Mouse (Mus musculus) forebrain, postnatal 0 days (tissue): Measurements from ENCODE around the gene Rnf207. TPM values are rescaled to one million over a fixed set of nuclear protein-coding genes. Genes with fewer than 3 reads are reported as not detected.

Source experiments
- ATAC-seq: fragments of 200-750 bp; cut with Nextera tagmentation; 2 replicates; pipeline ENCODE4 v1.8.0; 2017; ENCODE audit warnings: mild to moderate bottlenecking, moderate library complexity
- DNase-seq: peaks from one replicate; pipeline ENCODE4 v3.0.0-alpha.2; 2015
- H3K27ac ChIP-seq: fragments of 300-500 bp; sonication (generic); 2 replicates; pipeline ENCODE4 v1.5.1; 2014; ENCODE audit warnings: low read depth, mild to moderate bottlenecking, antibody characterized with exemption, low read length, moderate library complexity, mixed read lengths
- H3K27me3 ChIP-seq: fragments of 300-500 bp; sonication (generic); 2 replicates; pipeline ENCODE4 v1.6.1; 2014; ENCODE audit warnings: mild to moderate bottlenecking, low read length, mixed read lengths; ENCODE audit not compliant: insufficient read depth
- H3K36me3 ChIP-seq: fragments of 300-500 bp; sonication (generic); 2 replicates; pipeline ENCODE4 v1.6.1; 2014; ENCODE audit warnings: mild to moderate bottlenecking, moderate library complexity; ENCODE audit not compliant: insufficient read depth
- H3K4me1 ChIP-seq: fragments of 300-500 bp; sonication (generic); 2 replicates; pipeline ENCODE4 v1.6.1; 2014; ENCODE audit warnings: antibody characterized with exemption; ENCODE audit not compliant: insufficient read depth
- H3K4me2 ChIP-seq: fragments of 300-500 bp; sonication (generic); 2 replicates; pipeline ENCODE4 v1.6.1; 2014; ENCODE audit warnings: low read depth, mild to moderate bottlenecking, moderate library complexity
- H3K4me3 ChIP-seq: fragments of 300-500 bp; sonication (generic); 2 replicates; pipeline ENCODE4 v1.5.1; 2014; ENCODE audit warnings: low read depth, low read length, mixed read lengths
- H3K9ac ChIP-seq: fragments of 300-500 bp; sonication (generic); 2 replicates; pipeline ENCODE4 v1.6.1; 2014; ENCODE audit warnings: mild to moderate bottlenecking
- H3K9me3 ChIP-seq: fragments of 300-500 bp; sonication (generic); 2 replicates; pipeline ENCODE4 v1.6.1; 2016; ENCODE audit warnings: low read length
- CTCF ChIP-seq: sonication (generic); IDR thresholded peaks from 2 replicates; pipeline ENCODE4 v1.5.1; 2016; ENCODE audit warnings: antibody characterized with exemption, control low read depth, low read depth
- WGBS: fragments of 180-500 bp; shearing (Covaris S2); extraction: QIAGEN DNeasy Blood & Tissue Kit; methylation state at CpG from one replicate; pipeline ENCODE4 v1.1.7; 2014; 5-methylcytosine and 5-hydroxymethylcytosine counted together
- polyA plus RNA-seq: library from polyadenylated mRNA; unstranded; fragments of >200 nt; fragmentation: Nextera tagmentation; extraction: Ambion mirVana; gene quantifications from 2 replicates; pipeline ENCODE4 v1.2.1, GENCODE M21; 2015
- total RNA-seq: library from RNA; depleted of rRNA; stranded (reverse); fragments of >200 nt; gene quantifications from 2 replicates; pipeline ENCODE4 v1.2.3, GENCODE M21; 2014

Rnf207 gene
- total and polyA plus RNA-seq, 2 experiments from 2014 or later: 2.6 to 4.2 TPM

DNA sequence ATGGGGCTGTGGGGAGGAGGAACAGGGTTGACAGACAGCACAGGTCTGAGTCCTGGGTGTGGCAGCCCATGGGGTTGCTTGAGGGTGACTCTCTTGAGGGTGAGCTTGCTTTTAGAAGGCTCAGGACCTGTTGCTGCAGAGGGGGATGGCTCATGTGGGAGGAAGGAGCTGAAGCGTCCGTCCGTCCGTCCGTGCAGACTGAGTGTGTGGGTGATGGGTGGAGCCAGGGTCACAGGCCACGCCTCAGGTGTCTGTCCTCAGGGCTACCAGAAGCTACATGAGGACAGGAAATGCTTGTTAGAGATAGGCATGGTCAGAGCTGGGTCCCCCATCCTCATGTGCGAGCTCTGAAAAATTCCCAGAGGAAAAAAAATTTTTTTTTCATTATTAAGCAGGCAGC is 25.9 kb upstream of the Rnf207 start:
- ATAC-seq: no peak
- H3K4me3 ChIP-seq: no peak overlapping the region
- 70% methylated on average over 7 of the region's 7 CpGs for WGBS
- no peak for TF ChIP-seq CTCF
- no peak for DNase-seq
- no peaks in the 10 kb centered on the region; the same call in 1 of the 2 replicates for H3K36me3 ChIP-seq
- no peak overlapping the region for H3K4me2 ChIP-seq
- H3K27ac ChIP-seq: no peak overlapping the region
- H3K4me1 ChIP-seq: peaks cover 24% of the 10 kb centered on the region
- no peak overlapping the region for H3K9ac ChIP-seq
- no peaks in the 10 kb centered on the region; the same call in 1 of the 2 replicates for H3K27me3 ChIP-seq
- no peaks in the 10 kb centered on the region for H3K9me3 ChIP-seq

DNA sequence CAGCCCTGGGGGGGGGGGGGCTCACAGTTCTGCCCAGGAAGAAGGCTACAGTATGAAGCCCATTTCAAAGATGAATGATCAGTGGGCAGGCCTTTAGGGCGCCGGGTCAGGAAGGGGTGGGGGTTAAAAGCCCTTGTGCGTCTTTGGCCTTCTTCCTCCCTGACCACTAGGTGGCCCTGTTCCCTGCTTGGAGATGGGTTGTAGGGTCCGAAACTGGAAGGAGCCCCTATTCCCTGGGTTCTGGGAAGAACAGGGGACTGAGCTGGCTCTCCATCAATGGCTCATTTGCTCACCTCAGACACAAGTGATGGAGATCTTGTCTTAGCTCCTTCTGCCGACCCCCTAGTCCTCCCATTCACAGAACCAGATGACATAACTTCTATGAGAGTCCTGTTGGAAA is 24.5 kb upstream of the Rnf207 start:
- no peak overlapping the region for H3K9ac ChIP-seq
- ATAC-seq (no peak), DNase-seq (peak; percentile 61)
- peaks cover 16% of the 10 kb centered on the region; the same call in 1 of the 2 replicates for H3K4me1 ChIP-seq
- WGBS: 11% methylated on average over 5 of the region's 5 CpGs
- no peak overlapping the region for H3K27ac ChIP-seq
- H3K4me3 ChIP-seq: no peak overlapping the region
- H3K27me3 ChIP-seq: no peaks in the 10 kb centered on the region; the same call in 1 of the 2 replicates
- H3K36me3 ChIP-seq: no peaks in the 10 kb centered on the region; the same call in 1 of the 2 replicates
- no peaks in the 10 kb centered on the region for H3K9me3 ChIP-seq
- peak; percentile 82 for TF ChIP-seq CTCF
- no peak overlapping the region for H3K4me2 ChIP-seq

DNA sequence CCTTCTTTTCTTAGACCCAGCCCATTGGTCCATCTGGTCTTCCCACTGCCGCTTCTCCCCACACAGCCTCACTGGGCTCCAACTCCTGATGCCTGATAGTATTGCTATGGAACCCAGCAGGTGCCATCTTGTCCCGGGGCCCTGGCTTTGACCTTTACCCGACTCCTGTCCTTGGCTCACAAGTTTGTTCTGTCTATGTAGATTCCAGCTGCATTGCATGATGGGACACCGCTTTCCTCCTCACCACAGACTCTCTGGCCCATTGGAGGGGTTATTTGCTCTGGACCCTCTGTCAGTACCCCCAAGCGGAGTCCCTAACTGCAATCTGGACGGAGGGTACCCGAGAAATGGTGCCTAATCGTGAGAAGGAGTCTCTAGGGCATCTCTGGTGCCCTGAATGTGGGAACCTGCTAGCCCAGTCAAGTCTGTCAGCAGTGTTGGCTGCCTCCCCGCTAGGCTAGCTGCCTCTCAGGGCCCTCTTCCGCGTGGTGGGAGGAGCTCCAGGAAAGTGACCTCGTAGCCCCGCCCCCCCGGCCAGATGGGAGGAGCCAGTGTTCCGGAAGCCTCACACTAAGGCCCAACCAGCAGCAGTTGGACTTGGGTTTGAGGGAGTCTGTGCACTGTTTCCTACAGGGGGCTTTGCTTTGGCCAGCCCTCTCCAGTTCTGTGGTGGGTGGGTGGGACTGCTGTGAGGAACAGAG is 21.9 kb upstream of the Rnf207 start:
- Histone ChIP-seq H3K27me3 (no peaks in the 10 kb centered on the region; the same call in 1 of the 2 replicates), H3K4me3 (no peak overlapping the region), H3K9ac (no peak overlapping the region), H3K36me3 (peaks cover 5% of the 10 kb centered on the region), H3K9me3 (no peaks in the 10 kb centered on the region), H3K4me1 (peaks cover 16% of the 10 kb centered on the region; the same call in 1 of the 2 replicates), H3K27ac (no peak overlapping the region), H3K4me2 (peak overlapping the region; percentile 70)
- ATAC-seq (no peak), DNase-seq (no peak)
- TF ChIP-seq CTCF: no peak
- WGBS: 37% methylated on average over 15 of the region's 15 CpGs

DNA sequence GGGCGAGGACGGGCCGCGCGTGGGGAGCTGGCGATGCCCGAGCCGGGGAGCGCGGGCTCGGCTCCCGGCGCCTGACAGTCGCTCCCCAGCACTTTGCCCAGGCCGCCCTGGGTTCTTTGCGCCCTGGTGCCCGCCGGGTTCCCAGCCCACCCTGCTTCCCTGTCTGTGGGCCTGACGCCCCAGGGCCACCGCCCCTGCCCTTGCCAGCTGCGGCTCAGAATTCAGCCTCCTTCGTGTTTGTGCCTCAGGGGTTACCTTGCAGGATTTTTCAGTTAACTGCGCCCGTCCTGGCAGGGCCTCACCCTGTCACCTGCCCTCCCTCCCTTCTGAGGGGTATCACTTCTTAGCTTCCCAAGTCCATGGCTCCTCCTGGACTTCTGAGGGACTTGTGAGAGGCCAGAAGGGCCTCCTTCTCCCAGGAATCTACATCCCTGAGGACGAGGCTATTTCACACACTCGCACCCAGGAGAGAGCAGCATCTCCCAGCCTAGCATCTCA is 20.5 kb upstream of the Rnf207 start:
- peak overlapping the region; percentile 70 for H3K4me2 ChIP-seq
- peaks cover 16% of the 10 kb centered on the region for H3K36me3 ChIP-seq
- peak overlapping the region; percentile 81 for H3K27ac ChIP-seq
- 1% methylated on average over 22 of the region's 26 CpGs for WGBS
- peak overlapping the region; percentile 80 for H3K4me3 ChIP-seq
- peak; percentile 55 for ATAC-seq
- TF ChIP-seq CTCF: no peak
- H3K4me1 ChIP-seq: peaks cover 16% of the 10 kb centered on the region; the same call in 1 of the 2 replicates
- H3K9me3 ChIP-seq: no peaks in the 10 kb centered on the region
- H3K27me3 ChIP-seq: no peaks in the 10 kb centered on the region; the same call in 1 of the 2 replicates
- peak; percentile 35 for DNase-seq
- H3K9ac ChIP-seq: peak overlapping the region; percentile 92

DNA sequence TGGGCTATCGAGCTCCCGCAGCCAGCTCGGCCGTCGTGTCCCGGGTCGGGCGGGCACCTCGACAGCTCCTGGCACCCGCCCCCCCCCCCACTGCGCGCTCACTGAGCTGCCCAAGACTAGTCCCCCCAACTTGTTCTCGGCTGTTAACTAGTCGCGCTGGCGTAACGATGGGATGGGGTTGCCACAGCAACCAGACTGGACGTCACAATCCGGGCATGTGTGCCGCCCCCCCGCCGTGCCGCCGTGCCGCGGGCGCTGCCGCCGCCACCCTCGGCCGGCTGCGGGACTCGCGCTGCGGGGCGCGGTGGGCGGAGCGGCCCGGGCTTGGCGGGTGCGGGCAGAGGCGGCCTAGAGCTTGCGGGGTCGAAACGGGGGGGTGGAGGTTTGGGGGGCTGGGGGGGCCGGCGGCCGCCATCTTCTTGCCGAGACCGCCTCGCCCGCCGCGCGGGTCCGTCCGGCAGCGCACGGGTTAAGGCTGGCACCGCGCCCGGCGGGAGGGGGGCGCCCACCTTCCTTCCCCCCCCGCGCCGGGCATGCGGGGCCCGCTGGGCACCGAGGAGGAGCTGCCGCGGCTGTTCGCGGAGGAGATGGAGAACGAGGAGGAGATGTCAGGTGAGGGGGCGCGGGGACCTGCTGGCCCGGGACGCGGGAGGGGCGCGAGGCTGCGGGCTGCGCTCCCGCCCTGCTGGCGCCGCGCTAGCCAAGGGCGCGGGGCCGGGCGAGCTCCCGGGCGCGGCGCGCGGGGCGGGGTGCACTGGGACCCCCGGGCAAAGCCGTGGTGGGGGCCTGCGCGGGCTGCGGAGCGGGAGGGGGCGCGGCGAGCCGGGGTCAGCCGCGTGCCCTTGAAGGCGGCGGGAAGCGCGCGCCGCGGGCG is 19.9 kb upstream of the Rnf207 start, which contains the start of gene Chd5:
Gene Chd5, plus strand, starts transcription at position 233 of the 874 bp plus-strand sequence.
- peak within 1 kb of the TSS; percentile 80 for H3K4me3 ChIP-seq
- peak within 1 kb of the TSS; percentile 70 for H3K4me2 ChIP-seq
- TF ChIP-seq CTCF: no peak
- H3K4me1 ChIP-seq: peaks cover 16% of the 10 kb centered on the region; the same call in 1 of the 2 replicates
- H3K27ac ChIP-seq: peak within 1 kb of the TSS; percentile 81
- H3K36me3 ChIP-seq: peaks cover 23% of the 10 kb centered on the region
- H3K27me3 ChIP-seq: no peaks in the 10 kb centered on the region; the same call in 1 of the 2 replicates
- H3K9me3 ChIP-seq: no peaks in the 10 kb centered on the region
- 3% methylated on average over 97 of the region's 120 CpGs for WGBS
- ATAC-seq (peak; percentile 76), DNase-seq (peak; percentile 83)
- H3K9ac ChIP-seq: peak within 1 kb of the TSS; percentile 92

DNA sequence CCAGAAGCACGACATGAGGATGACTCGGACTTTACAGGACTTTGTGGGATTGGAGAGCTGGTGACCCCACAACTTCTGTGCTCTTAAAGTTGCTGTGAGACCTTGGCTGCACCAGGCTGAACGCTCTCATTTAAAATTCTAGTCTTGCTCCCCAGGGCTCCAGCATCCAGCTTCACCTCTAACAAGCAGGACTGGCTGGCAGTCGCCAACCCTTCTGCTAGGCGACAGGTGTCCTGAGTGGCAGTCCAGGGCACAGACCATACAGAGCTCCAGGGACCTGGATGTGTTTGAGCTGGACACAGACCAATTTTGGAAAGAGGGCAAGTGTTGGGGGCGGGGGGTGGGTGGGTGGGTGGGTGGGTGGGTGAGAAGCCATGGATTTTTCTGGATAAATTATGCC is 19.0 kb upstream of the Rnf207 start:
- H3K27ac ChIP-seq: no peak overlapping the region
- no peak for TF ChIP-seq CTCF
- no peak overlapping the region for H3K9ac ChIP-seq
- no peaks in the 10 kb centered on the region for H3K27me3 ChIP-seq
- no peak for DNase-seq
- WGBS: 22% methylated on average over 6 of the region's 6 CpGs
- no peak overlapping the region for H3K4me3 ChIP-seq
- no peak for ATAC-seq
- H3K9me3 ChIP-seq: no peaks in the 10 kb centered on the region
- H3K4me2 ChIP-seq: no peak overlapping the region
- peaks cover 30% of the 10 kb centered on the region for H3K36me3 ChIP-seq
- peaks cover 16% of the 10 kb centered on the region; the same call in 1 of the 2 replicates for H3K4me1 ChIP-seq

DNA sequence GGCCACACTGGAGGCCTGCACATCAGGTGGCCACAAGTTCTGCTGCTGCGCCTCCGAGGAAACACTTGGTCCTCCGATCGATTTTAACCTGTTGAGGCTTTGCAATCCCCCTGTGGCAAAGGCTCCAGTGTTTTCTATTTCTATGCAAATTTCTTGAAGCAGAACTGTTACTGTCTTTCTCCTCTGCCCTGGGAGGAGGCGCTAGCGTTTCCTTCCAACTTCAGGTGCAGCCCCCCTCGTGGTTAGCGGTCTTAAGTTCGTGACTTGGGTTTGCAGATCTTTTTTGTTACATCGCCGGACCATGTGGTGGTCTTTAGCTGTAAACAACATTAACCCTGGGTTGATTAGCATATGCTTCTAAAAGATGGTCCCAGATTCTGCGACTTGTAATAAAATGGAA is 14.8 kb upstream of the Rnf207 start:
- DNase-seq: no peak
- no peaks in the 10 kb centered on the region for H3K27me3 ChIP-seq
- peaks cover 72% of the 10 kb centered on the region for H3K36me3 ChIP-seq
- no peak overlapping the region for H3K9ac ChIP-seq
- H3K9me3 ChIP-seq: no peaks in the 10 kb centered on the region
- ATAC-seq: no peak
- H3K4me3 ChIP-seq: no peak overlapping the region
- no peak for TF ChIP-seq CTCF
- H3K4me2 ChIP-seq: no peak overlapping the region
- H3K27ac ChIP-seq: no peak overlapping the region
- no peaks in the 10 kb centered on the region for H3K4me1 ChIP-seq
- 87% methylated on average over 12 of the region's 12 CpGs for WGBS
